Mouse (Mus musculus) spleen, adult 2 months (tissue): ENCODE measurements at regions not wholly inside any gene's neighbourhood (a gene's known extent, or its start where the extent isn't known, plus 50 kb on each side); places are given as distances from the start of the nearest gene placed in this dataset.

Experiments
- CTCF ChIP-seq: fragments of 200-500 bp; IDR thresholded peaks from 2 replicates; pipeline ENCODE4 v1.5.1; 2011; ENCODE audit warnings: mild to moderate bottlenecking, inconsistent platforms; ENCODE audit not compliant: insufficient read depth, insufficient read length, insufficient replicate concordance; ENCODE audit errors: extremely low read depth
- POLR2A ChIP-seq: fragments of 200-500 bp; IDR thresholded peaks from 2 replicates; pipeline ENCODE4 v1.6.1; 2011; ENCODE audit warnings: low read depth, low read length, inconsistent platforms

DNA sequence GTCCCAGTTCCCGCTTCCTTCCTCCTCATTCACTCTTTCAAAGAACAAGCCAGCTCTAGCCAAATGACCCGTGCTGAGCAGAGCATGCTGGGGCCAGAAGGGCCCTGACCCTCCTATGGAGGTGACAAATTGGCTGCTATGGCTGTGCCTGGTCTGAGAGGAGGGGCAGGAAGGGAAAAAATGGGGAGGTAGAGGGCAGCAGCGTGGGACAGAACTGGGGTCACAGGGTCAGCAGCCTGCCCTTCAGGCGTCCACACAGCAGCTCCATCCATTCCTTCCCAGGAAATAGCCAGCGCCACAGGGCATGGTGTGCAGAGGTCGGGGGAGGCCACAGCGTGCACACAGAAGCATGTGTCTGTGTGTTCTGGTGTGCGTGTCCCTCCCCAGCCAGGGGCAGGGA is 292.2 kb upstream of the Tbx3 start:
- TF ChIP-seq CTCF (no peak), POLR2A (no peak)
